ENCODE assay signal across 18 mouse cellular contexts in the genomic region with DNA sequence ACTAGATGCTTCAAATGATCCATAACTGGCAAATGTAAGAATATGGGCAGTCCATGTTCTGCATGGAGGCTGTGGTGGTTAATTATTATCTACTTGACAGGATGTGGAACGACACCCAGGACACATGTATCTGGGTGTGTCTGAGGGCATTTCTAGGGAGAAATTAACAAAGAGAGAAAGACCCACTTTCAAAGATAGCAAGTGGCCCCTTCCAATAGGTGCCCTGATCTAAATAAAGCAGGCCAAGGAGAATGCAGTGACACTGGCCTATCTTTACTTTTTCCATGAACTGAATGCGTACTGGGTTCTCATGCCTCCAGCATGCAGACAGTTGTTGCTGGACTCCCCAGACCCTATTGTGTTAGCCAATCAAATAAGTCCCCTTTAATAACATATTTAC. TPM values are rescaled to one million over a fixed set of nuclear protein-coding genes. Genes with fewer than 3 reads are reported as not detected.
DNase-seq lines count a peak whose midpoint lies in the region; ATAC-seq and TF ChIP-seq lines count a peak whose summit lies in the region.
"Had no signal": no experiment of that assay in that cellular context is flagged by ENCODE, and none has a peak within 500 bp of the region (broad histone marks: within the 10 kb centered on the region; RNA-seq: fewer than 3 reads in every experiment).

No protein-coding gene starts in this region.

- no peak overlapping the region for H3K9ac ChIP-seq in MEL (ENCODE audit: control insufficient read depth, low read depth, low read length, poor library complexity, severe bottlenecking)
- H3K9ac ChIP-seq: embryonic facial prominence, embryonic 13.5 days; forebrain, embryonic 12.5 days; heart, embryonic 12.5 days; hindbrain, embryonic 14.5 days had no signal

- no peak for DNase-seq in left cerebral cortex, adult 2 months (ENCODE audit: extremely low spot score in 1 of 2, low spot score in 2 of 2)
- DNase-seq in left cerebral cortex, postnatal 4 days, result no peak
- DNase-seq in MEL (ENCODE audit: low read depth, low spot score), result peak; percentile 29
- no peak for DNase-seq in cerebellum, adult 11-12 months
- no peak for DNase-seq in testis, postnatal 14 days (ENCODE audit: low spot score)
- DNase-seq: adrenal gland, adult 8-10 months; adrenal gland, postnatal 36 days; cerebellum, adult 9-10 months; cerebellum, postnatal 25 days; gastrocnemius, postnatal 14 days had no signal

- H3K36me3 ChIP-seq in MEL (ENCODE audit: control insufficient read depth in 1 of 2, insufficient read depth in 2 of 2, low read length in 2 of 2), result peaks cover 0 to 10% of the 10 kb centered on the region in 2 experiments; a peak in 3 of 4 replicates

- no peak for TF ChIP-seq CTCF in left cerebral cortex, adult 2 months (IDR thresholded peaks at IDR 0.05)
- TF ChIP-seq CTCF in MEL (IDR thresholded peaks at IDR 0.05 in 2 of 3, conservative IDR thresholded peaks at IDR 0.05 in 1 of 3; ENCODE audit: control insufficient read depth in 1 of 3, insufficient read depth in 1 of 3, low read depth in 2 of 3, low read length in 3 of 3, poor library complexity in 1 of 3, severe bottlenecking in 1 of 3), result no peak

- peaks cover 7 to 13% of the 10 kb centered on the region in 2 experiments; a peak in 3 of 4 replicates for H3K4me1 ChIP-seq in MEL (ENCODE audit: control insufficient read depth in 1 of 2, insufficient read depth in 2 of 2, low read length in 2 of 2)
- H3K4me1 ChIP-seq: embryonic facial prominence, embryonic 13.5 days; forebrain, embryonic 12.5 days; hindbrain, embryonic 10.5 days had no signal

- peak in 1 of 2 experiments; percentile 35; a peak in 1 of 4 replicates for TF ChIP-seq EP300 in MEL (IDR thresholded peaks at IDR 0.05; ENCODE audit: low read depth in 1 of 2, low read length in 2 of 2)

- no peak for TF ChIP-seq POLR2A in MEL (IDR thresholded peaks at IDR 0.05; ENCODE audit: control insufficient read depth in 1 of 2, insufficient read depth in 1 of 2, low read depth in 1 of 2, low read length in 2 of 2, poor library complexity in 1 of 2)

- H3K4me3 ChIP-seq in left cerebral cortex, adult 2 months, result no peak overlapping the region
- no peak overlapping the region for H3K4me3 ChIP-seq in MEL (ENCODE audit: control insufficient read depth in 1 of 2, insufficient read depth in 1 of 2, low read depth in 2 of 2, low read length in 2 of 2)
- H3K4me3 ChIP-seq: embryonic facial prominence, embryonic 13.5 days; forebrain, embryonic 12.5 days; heart, embryonic 12.5 days; hindbrain, embryonic 10.5 days had no signal

- peak overlapping the region; percentile 32; the same call in 1 of the 2 replicates for H3K27ac ChIP-seq in left cerebral cortex, adult 2 months
- H3K27ac ChIP-seq in MEL (ENCODE audit: control insufficient read depth, low read depth, low read length), result no peak overlapping the region
- H3K27ac ChIP-seq: embryonic facial prominence, embryonic 13.5 days; forebrain, embryonic 12.5 days; hindbrain, embryonic 10.5 days; hindbrain, embryonic 14.5 days had no signal

- intact Hi-C loops in left cerebral cortex, adult 2 months (cut with DNase I), result no loop called here
- intact Hi-C loops in left cerebral cortex, postnatal 4 days (cut with DNase I), result no loop called here

- no peak for TF ChIP-seq RAD21 in MEL (IDR thresholded peaks at IDR 0.05; ENCODE audit: low read depth, low read length)

- 0 out of 2 replicates have a peak, but pooled peaks have one; percentile 25 for ATAC-seq in common myeloid progenitor, adult 5-6 weeks (replicated peaks; ENCODE audit: low read depth, poor library complexity, severe bottlenecking)
- peak; percentile 57 for ATAC-seq in megakaryocyte progenitor cell, adult 5-6 weeks (replicated peaks; ENCODE audit: poor library complexity)
- ATAC-seq: forebrain, embryonic 16.5 days had no signal

- no peaks in the 10 kb centered on the region for H3K9me3 ChIP-seq in MEL (replicated peaks; ENCODE audit: insufficient read depth, low read length)
- H3K9me3 ChIP-seq: embryonic facial prominence, embryonic 13.5 days; forebrain, embryonic 12.5 days; heart, embryonic 12.5 days; hindbrain, embryonic 10.5 days had no signal

- no peaks in the 10 kb centered on the region; the same call in 1 of the 2 replicates for H3K79me2 ChIP-seq in MEL (ENCODE audit: control insufficient read depth, insufficient read depth, low read length, poor library complexity)

- no peaks in the 10 kb centered on the region for H3K27me3 ChIP-seq in MEL (ENCODE audit: control insufficient read depth in 1 of 2, insufficient read depth in 2 of 2, low read length in 2 of 2)
- H3K27me3 ChIP-seq: embryonic facial prominence, embryonic 13.5 days; forebrain, embryonic 12.5 days; heart, embryonic 12.5 days had no signal

TF ChIP-seq in MEL, 35 proteins besides CTCF, POLR2A, EP300 and RAD21:
- no peak for TF ChIP-seq BHLHE40 (IDR thresholded peaks at IDR 0.05; ENCODE audit: borderline replicate concordance, low read depth, low read length)
- no peak for TF ChIP-seq NRF1 (IDR thresholded peaks at IDR 0.05; ENCODE audit: insufficient read depth, low read depth, low read length, poor library complexity, severe bottlenecking)
- TF ChIP-seq ETS1 (IDR thresholded peaks at IDR 0.05; ENCODE audit: low read depth, low read length), result no peak

RNA-seq across cellular contexts. Expression of a gene that starts 15.1 kb away (rescaled TPM):
- 10 to 100 TPM; 39.5 to 51.5 TPM for total RNA-seq in left cerebral cortex, adult 2 months (2021)
- 1 to 10 TPM; 7.6 to 9.8 TPM for total RNA-seq in left cerebral cortex, postnatal 4 days (2021)
- 1.7 and 2.5 TPM in 2 replicates for total RNA-seq in MEL (2012; rRNA removed)
- polyA plus RNA-seq in MEL (2012; ENCODE audit: insufficient read depth in 1 of 2, insufficient read length in 2 of 2, low read depth in 1 of 2, low replicate concordance in 2 of 2, missing spikeins in 1 of 2), result 1 to 10 TPM in 1 of 2 experiments, not detected in 1; 2.5 TPM
- total RNA-seq in common myeloid progenitor, adult 5-6 weeks (2017), result 13.6 and 19.3 TPM in 2 replicates
- total RNA-seq in megakaryocyte progenitor cell, adult 5-6 weeks (2015), result 11.4 and 12.5 TPM in 2 replicates
- 9.0 and 11.4 TPM in 2 replicates for total RNA-seq in megakaryocyte progenitor cell, adult 5-6 weeks (2017)
